Mouse (Mus musculus) central nervous system, embryonic 11.5 days (tissue): Measurements from ENCODE around the gene Gns. TPM values are rescaled to one million over a fixed set of nuclear protein-coding genes. Genes with fewer than 3 reads are reported as not detected.

Source experiments
- polyA plus RNA-seq: library from polyadenylated mRNA; depleted of rRNA; stranded (reverse); fragments of >200 nt; gene quantifications from 2 replicates; pipeline ENCODE4 v1.2.3, GENCODE M21; 2012; rRNA removed

Gns gene
- 30.7 and 31.6 TPM in 2 replicates for polyA plus RNA-seq

DNA sequence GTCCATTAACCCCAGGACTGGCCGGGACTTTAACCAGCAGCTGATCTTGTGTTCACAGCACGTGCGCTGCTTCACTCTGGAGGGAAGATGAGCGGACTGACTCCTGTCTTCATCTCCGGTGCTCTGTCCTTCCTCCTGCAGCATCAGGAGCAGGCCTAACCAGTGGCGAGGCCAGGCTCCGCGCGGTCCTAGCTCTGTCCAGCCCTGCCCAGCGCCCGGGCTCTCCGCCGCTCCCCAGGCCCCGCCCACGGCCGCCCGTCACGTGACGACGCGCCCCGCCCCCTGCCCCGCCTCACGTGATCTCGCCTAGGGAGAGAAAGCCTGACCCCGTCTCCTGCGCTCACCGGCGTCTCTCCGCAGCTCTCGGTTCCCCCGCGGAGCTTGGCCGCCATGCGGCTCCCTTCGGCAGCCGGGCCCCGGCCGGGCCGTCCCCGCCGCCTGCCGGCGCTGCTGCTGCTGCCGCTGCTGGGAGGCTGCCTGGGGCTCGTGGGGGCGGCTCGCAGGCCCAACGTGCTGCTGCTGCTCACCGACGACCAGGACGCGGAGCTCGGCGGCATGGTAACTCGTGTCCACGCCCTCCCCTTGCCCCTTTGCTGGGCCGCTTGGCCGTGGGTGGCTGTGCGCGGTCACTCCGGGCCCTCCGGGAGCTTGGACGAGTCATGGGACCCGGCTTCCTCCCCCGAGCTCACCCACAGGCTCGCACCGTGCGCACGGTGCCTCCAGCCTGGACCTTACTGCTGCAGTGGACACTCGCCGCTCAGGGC lies at the start of gene Gns:
Gene Gns (plus strand): TSS at position 290 of the 764 bp plus-strand sequence.

DNA sequence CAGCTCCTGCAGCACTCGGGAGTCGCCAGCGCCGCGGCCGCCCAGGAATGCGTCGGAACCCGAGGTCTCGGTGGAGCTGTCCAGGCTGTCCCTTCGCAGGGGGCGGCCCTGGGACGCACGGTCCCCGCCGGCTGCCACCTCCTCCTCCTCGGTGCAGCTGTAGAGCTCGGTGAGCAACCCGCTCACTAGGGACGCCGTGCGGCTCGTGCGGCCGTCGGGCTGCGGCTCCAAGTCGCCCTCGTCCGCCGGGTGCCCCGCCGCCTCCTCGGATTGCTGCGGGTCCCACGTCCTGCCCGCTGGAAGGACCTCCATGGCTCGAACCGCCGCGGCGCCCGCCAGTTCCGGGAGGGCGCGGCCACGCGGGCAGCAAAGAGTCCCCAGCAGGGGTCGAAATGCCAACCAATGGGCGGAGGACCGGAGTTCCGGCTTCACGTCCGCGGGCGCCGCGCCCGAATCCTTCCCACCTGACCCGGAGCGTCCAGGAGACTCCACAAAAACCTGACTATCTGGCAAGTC lies 13.8 kb upstream of the Gns start, which contains the start of gene Tbc1d30:
Gene Tbc1d30 (minus strand): TSS at position 213 of the 516 bp plus-strand sequence.

Other genes with a start within 250 kb of the Gns start
- 3.2 and 3.7 TPM in 2 replicates for gene Tbc1d30, start 13.8 kb upstream of the Gns start, polyA plus RNA-seq
- 8.7 and 14.6 TPM in 2 replicates for gene Rassf3, start 111.3 kb downstream of the Gns start, polyA plus RNA-seq
- 37.8 and 40.7 TPM in 2 replicates for gene Tbk1, start 221.7 kb downstream of the Gns start, polyA plus RNA-seq